Mouse (Mus musculus): ENCODE measurements around the gene Olfr424.

Gene Olfr424

GRCm38 (mm10) chr1:174131217-174131616 lies at the start of gene Olfr424:
Gene Olfr424, plus strand, starts transcription at chr1:174131517.
- no peak for DNase-seq (ENCODE audit: low read depth, low spot score)

- DNase-seq (ENCODE audit: low read depth, low spot score) = no peak
Measured at GRCm38 (mm10) chr1:174084031-174084430, 47.3 kb upstream of the Olfr424 start, which contains the start of gene Olfr429. Gene Olfr429, plus strand, starts transcription at chr1:174084331.

- no peak for DNase-seq (ENCODE audit: low read depth, low spot score)
Measured at GRCm38 (mm10) chr1:174096591-174096990, 34.7 kb upstream of the Olfr424 start, which contains the start of gene Olfr427. Gene Olfr427, plus strand, starts transcription at chr1:174096891.

GRCm38 (mm10) chr1:174103735-174104134 lies 27.6 kb upstream of the Olfr424 start:
- DNase-seq (ENCODE audit: low read depth, low spot score) = no peak

GRCm38 (mm10) chr1:174121062-174121461 lies 10.3 kb upstream of the Olfr424 start, which contains the start of gene Olfr231:
Gene Olfr231, minus strand, starts transcription at chr1:174121162.
- DNase-seq (ENCODE audit: low read depth, low spot score) = no peak

- peak; percentile 14 for DNase-seq (ENCODE audit: low read depth, low spot score)
Measured at GRCm38 (mm10) chr1:174131999-174132398, 682 bp downstream of the Olfr424 start.

- DNase-seq (ENCODE audit: low read depth, low spot score) = no peak
Measured at GRCm38 (mm10) chr1:174141384-174141783, 10.1 kb downstream of the Olfr424 start.

GRCm38 (mm10) chr1:174146696-174147095 lies 15.4 kb downstream of the Olfr424 start:
- no peak for DNase-seq (ENCODE audit: low read depth, low spot score)

GRCm38 (mm10) chr1:174149289-174149688 lies 18.0 kb downstream of the Olfr424 start:
- DNase-seq (ENCODE audit: low read depth, low spot score) = no peak

- DNase-seq (ENCODE audit: low read depth, low spot score) = no peak
Measured at GRCm38 (mm10) chr1:174155333-174155732, 24.0 kb downstream of the Olfr424 start, which contains the start of gene Olfr420. Gene Olfr420, plus strand, starts transcription at chr1:174155633.

GRCm38 (mm10) chr1:174157622-174158021 lies 26.3 kb downstream of the Olfr424 start:
- no peak for DNase-seq (ENCODE audit: low read depth, low spot score)

- DNase-seq (ENCODE audit: low read depth, low spot score) = no peak
Measured at GRCm38 (mm10) chr1:174158512-174158911, 27.2 kb downstream of the Olfr424 start.

GRCm38 (mm10) chr1:174159095-174159494 lies 27.8 kb downstream of the Olfr424 start:
- DNase-seq (ENCODE audit: low read depth, low spot score) = no peak

- no peak for DNase-seq (ENCODE audit: low read depth, low spot score)
Measured at GRCm38 (mm10) chr1:174169024-174169423, 37.7 kb downstream of the Olfr424 start.

- no peak for DNase-seq (ENCODE audit: low read depth, low spot score)
Measured at GRCm38 (mm10) chr1:174170706-174171501, 39.6 kb downstream of the Olfr424 start.

- no peak for DNase-seq (ENCODE audit: low read depth, low spot score)
Measured at GRCm38 (mm10) chr1:174171537-174171936, 40.2 kb downstream of the Olfr424 start.

- no peak for DNase-seq (ENCODE audit: low read depth, low spot score)
Measured at GRCm38 (mm10) chr1:174172605-174173004, 41.3 kb downstream of the Olfr424 start, which contains the start of gene Spta1. Gene Spta1, plus strand, starts transcription at chr1:174172776.
